Mouse (Mus musculus) liver, adult (tissue): ENCODE results near the gene Sox6.

Source experiments
- GATA4 ChIP-seq: IDR thresholded peaks from 2 replicates; pipeline ENCODE4 v1.6.1; 2014; ENCODE audit warnings: mild to moderate bottlenecking, low read length; ENCODE audit not compliant: insufficient replicate concordance

The Sox6 gene

GRCm38 (mm10) chr7:115564359-115565059, 474.1 kb downstream of the Sox6 start:
- no peak for TF ChIP-seq GATA4

DNA sequence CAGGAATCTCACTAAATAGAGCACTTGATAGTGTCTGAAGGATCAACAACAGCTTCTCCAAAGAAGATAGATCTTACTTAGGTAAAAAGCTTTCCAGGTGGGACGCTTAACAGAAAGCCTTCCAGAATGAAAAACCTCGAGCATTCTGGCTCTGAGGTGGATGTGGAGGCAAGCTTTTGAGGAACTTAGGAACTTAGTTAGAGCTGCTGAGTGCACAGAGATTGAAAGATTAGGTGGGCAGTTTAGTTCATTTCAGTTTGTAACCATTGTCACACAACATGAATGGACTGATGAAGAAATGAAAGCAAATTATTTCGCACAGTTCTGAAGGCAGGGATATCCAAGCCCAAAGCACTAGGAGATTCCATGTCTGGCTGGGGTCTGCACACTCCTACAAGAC, 481.9 kb downstream of the Sox6 start:
- TF ChIP-seq GATA4, result no peak

GRCm38 (mm10) chr7:115550197-115550804, 488.3 kb downstream of the Sox6 start:
- no peak for TF ChIP-seq GATA4

DNA sequence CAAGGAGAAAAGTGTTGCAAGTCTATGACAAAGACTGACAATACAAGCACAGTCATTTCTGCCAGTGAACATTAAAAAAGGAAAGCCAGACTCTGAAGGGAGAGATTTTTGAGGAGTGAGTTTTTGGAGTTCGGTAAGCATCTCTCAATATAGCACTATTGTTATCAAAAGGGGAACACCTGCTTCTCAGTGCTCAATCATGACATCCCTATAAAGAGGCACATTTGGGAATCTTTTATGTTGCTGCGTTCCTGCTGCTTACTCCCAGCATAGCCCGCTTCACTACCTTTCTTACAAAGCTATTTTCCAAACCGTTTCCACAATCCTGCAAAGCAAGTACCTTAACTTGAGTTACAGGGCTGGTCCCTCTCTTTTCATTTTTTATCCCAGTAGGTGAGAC, 488.9 kb downstream of the Sox6 start:
- no peak for TF ChIP-seq GATA4

- no peak for TF ChIP-seq GATA4
Measured at GRCm38 (mm10) chr7:115545585-115546374, 492.8 kb downstream of the Sox6 start.

GRCm38 (mm10) chr7:115543596-115543995, 495.0 kb downstream of the Sox6 start:
- TF ChIP-seq GATA4, result no peak

DNA sequence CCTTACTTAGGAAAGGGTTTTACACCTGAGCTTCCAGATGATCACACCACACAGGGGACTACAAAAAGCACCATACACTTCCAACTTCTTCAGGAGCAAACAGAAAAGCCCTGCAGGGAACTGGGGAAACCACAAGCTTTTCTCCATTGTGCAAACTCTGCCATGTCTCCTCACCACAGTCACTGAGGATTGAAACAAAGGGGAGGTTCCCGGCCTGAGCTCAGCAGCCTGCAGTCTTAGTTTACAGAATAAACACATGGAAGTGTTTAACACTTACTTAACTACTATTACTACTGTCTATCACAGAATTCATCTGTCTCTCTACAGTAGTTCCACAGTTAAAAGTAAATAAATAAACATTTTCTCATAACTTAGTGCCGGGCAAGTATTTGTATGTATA, 498.3 kb downstream of the Sox6 start:
- TF ChIP-seq GATA4, result no peak

GRCm38 (mm10) chr7:115539003-115539402, 499.6 kb downstream of the Sox6 start:
- no peak for TF ChIP-seq GATA4

GRCm38 (mm10) chr7:115537636-115538035, 501.0 kb downstream of the Sox6 start:
- TF ChIP-seq GATA4, result no peak

GRCm38 (mm10) chr7:115536521-115536920, 502.1 kb downstream of the Sox6 start:
- TF ChIP-seq GATA4, result no peak

- TF ChIP-seq GATA4, result no peak
Measured at GRCm38 (mm10) chr7:115531875-115532274, 506.7 kb downstream of the Sox6 start.

DNA sequence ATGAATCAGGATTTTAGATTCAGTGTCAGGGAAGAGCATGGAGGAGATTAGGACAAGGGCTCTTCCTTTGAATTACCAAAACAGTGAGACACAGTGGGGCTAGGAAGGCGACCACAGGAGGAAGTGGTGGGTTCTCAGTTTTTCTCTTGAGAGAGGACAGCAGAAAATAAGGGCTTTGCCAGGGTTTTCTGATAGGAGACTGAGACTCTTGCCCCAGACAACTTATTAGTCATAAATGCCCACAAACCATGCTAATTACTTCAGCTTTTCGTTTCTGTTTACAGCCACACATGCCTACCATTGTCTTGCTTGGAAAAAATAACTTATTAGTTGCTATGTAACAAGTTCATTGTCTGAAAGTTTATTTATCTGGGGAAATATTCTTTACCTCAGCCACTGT, 507.4 kb downstream of the Sox6 start:
- TF ChIP-seq GATA4, result no peak

- TF ChIP-seq GATA4, result no peak
Measured at GRCm38 (mm10) chr7:115517701-115518100, 520.9 kb downstream of the Sox6 start.

GRCm38 (mm10) chr7:115513681-115514080, 524.9 kb downstream of the Sox6 start:
- no peak for TF ChIP-seq GATA4

- no peak for TF ChIP-seq GATA4
Measured at GRCm38 (mm10) chr7:115511777-115512176, 526.8 kb downstream of the Sox6 start.

- no peak for TF ChIP-seq GATA4
Measured at GRCm38 (mm10) chr7:115511091-115511490, 527.5 kb downstream of the Sox6 start.
